Mouse (Mus musculus) kidney, postnatal 0 days (tissue): ENCODE results near the gene Gm37240. TPM values are rescaled to one million over a fixed set of nuclear protein-coding genes. Genes with fewer than 3 reads are reported as not detected.

Experiments used
- ATAC-seq: fragments of 200-750 bp; cut with Nextera tagmentation; replicated peaks from 2 replicates; pipeline ENCODE4 v1.8.0; 2017; ENCODE audit warnings: low read depth, moderate number of reproducible peaks, moderate TSS enrichment, moderate library complexity; ENCODE audit not compliant: low FRiP score
- DNase-seq: peaks from one replicate; pipeline ENCODE4 v3.0.0-alpha.2; 2016; ENCODE audit warnings: low spot score
- H3K27ac ChIP-seq: fragments of 300-500 bp; sonication (generic); 2 replicates; pipeline ENCODE4 v1.5.1; 2014; ENCODE audit warnings: mild to moderate bottlenecking
- H3K27me3 ChIP-seq: fragments of 300-500 bp; sonication (generic); 2 replicates; pipeline ENCODE4 v1.6.1; 2014; ENCODE audit warnings: low read length, mixed read lengths; ENCODE audit not compliant: insufficient read depth
- H3K36me3 ChIP-seq: fragments of 300-500 bp; sonication (generic); 2 replicates; pipeline ENCODE4 v1.6.1; 2014; ENCODE audit warnings: low read length, mixed read lengths; ENCODE audit not compliant: insufficient read depth
- H3K4me1 ChIP-seq: fragments of 300-500 bp; sonication (generic); replicated peaks from 2 replicates; pipeline ENCODE4 v1.6.1; 2014; ENCODE audit warnings: antibody characterized with exemption, low read length, mixed read lengths; ENCODE audit not compliant: insufficient read depth
- H3K4me2 ChIP-seq: fragments of 300-500 bp; sonication (generic); 2 replicates; pipeline ENCODE4 v1.6.1; 2014; ENCODE audit warnings: mild to moderate bottlenecking, low read length, moderate library complexity, mixed read lengths
- H3K4me3 ChIP-seq: fragments of 300-500 bp; sonication (generic); replicated peaks from 2 replicates; pipeline ENCODE4 v1.5.1; 2014; ENCODE audit warnings: low read depth, low read length
- H3K9ac ChIP-seq: fragments of 300-500 bp; sonication (generic); 2 replicates; pipeline ENCODE4 v1.6.1; 2014; ENCODE audit warnings: low read depth, low read length
- H3K9me3 ChIP-seq: fragments of 300-500 bp; sonication (generic); replicated peaks from 2 replicates; pipeline ENCODE4 v1.6.1; 2016; ENCODE audit warnings: low read length, inconsistent platforms, mixed read lengths
- CTCF ChIP-seq: IDR thresholded peaks from 2 replicates; pipeline ENCODE4 v1.5.1; 2016; ENCODE audit warnings: antibody characterized with exemption, low read depth, mild to moderate bottlenecking, moderate library complexity
- WGBS: fragments of 180-500 bp; shearing (Covaris S2); extraction: QIAGEN DNeasy Blood & Tissue Kit; methylation state at CpG from one replicate; pipeline ENCODE4 v1.1.7; 2014; 5-methylcytosine and 5-hydroxymethylcytosine counted together
- polyA plus RNA-seq: library from polyadenylated mRNA; unstranded; fragments of >200 nt; fragmentation: Nextera tagmentation; extraction: Ambion mirVana; gene quantifications from 2 replicates; pipeline ENCODE4 v1.2.1, GENCODE M21; 2015

Gm37240 gene
- polyA plus RNA-seq, 1 experiment from 2014 or later: 10.8 TPM

DNA sequence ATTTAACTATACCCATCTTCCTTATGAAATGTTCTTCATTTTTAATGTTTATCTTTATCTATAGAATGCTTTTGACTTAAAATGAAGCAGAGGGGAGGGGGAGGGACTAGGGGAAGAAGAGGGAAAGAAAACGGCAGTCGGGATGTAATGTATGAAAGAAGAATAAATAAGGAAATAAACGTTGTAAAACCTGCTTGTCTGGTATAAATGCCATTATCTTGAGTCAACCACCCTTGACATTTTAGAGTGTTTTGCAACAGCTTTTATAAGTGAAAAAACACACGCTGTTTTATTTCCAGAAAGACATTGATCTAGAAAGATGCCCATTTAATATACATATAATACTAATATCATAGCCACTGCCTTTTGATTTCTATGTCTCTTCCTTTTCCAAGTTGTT, 469.7 kb downstream of the Gm37240 start:
- Histone ChIP-seq H3K4me2 (no peak overlapping the region), H3K4me3 (no peak overlapping the region), H3K9me3 (no peaks in the 10 kb centered on the region), H3K27me3 (no peaks in the 10 kb centered on the region), H3K9ac (no peak overlapping the region), H3K36me3 (no peaks in the 10 kb centered on the region), H3K4me1 (no peaks in the 10 kb centered on the region), H3K27ac (no peak overlapping the region)
- WGBS: 70% methylated on average over 4 of the region's 4 CpGs
- no peak for TF ChIP-seq CTCF
- DNase-seq: no peak
- no peak for ATAC-seq

DNA sequence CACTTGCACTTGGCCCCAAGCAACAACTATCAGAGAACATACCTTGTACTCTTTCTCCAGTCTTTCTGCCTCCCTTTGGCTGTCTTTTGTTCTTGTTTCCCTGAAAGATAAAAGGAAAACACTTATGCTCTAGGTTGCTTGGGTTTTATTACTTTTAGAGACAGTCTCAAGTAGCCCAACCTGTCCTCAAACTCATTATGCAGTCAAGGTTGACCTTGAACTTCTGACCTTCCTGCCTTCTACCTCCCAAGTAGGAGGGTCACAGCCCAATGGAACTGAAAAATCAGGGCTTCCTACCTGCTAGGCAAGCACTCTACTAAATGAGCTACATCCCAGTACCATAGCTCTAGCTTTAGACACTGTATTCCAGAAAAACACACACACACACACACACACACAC, 488.5 kb downstream of the Gm37240 start:
- no peaks in the 10 kb centered on the region for H3K27me3 ChIP-seq
- no peak for ATAC-seq
- DNase-seq: no peak

DNA sequence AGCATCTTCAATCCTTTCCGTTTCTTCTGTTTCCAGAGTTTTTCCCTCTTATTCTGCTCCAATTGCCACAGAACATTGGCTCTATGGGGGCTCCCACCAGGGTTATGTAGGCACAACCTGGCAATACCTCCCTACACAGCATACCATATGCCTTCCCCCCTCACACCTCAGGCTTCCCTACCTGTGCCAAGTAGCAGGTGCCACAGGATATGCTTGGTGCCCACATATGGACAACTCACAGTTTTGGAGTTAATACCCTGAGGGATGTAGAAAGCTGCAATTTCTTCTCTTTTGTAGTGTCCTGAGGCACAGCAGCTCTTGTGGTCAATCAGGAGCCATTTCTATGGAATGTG, 488.9 kb downstream of the Gm37240 start:
- WGBS: 88% methylated on average over 1 of the region's 1 CpGs
- TF ChIP-seq CTCF: no peak
- Histone ChIP-seq H3K9ac (no peak overlapping the region), H3K9me3 (no peaks in the 10 kb centered on the region; the same call in 1 of the 2 replicates), H3K4me1 (no peaks in the 10 kb centered on the region), H3K36me3 (no peaks in the 10 kb centered on the region), H3K27ac (no peak overlapping the region), H3K27me3 (no peaks in the 10 kb centered on the region), H3K4me2 (no peak overlapping the region), H3K4me3 (no peak overlapping the region)
- ATAC-seq: no peak
- DNase-seq: no peak

More for the DNA sequence above, 488.5 kb downstream of the Gm37240 start:
- Histone ChIP-seq H3K4me1 (no peaks in the 10 kb centered on the region), H3K4me2 (no peak overlapping the region), H3K4me3 (no peak overlapping the region), H3K36me3 (no peaks in the 10 kb centered on the region), H3K27ac (no peak overlapping the region), H3K9ac (no peak overlapping the region), H3K9me3 (no peaks in the 10 kb centered on the region; the same call in 1 of the 2 replicates)
- no peak for TF ChIP-seq CTCF

- H3K4me2 ChIP-seq: no peak overlapping the region
- H3K27me3 ChIP-seq: no peaks in the 10 kb centered on the region
- no peaks in the 10 kb centered on the region; the same call in 1 of the 2 replicates for H3K9me3 ChIP-seq
- H3K4me1 ChIP-seq: no peaks in the 10 kb centered on the region
- H3K36me3 ChIP-seq: no peaks in the 10 kb centered on the region
- DNase-seq (no peak), ATAC-seq (no peak)
- H3K27ac ChIP-seq: no peak overlapping the region
- no peak overlapping the region for H3K9ac ChIP-seq
- no peak for TF ChIP-seq CTCF
- H3K4me3 ChIP-seq: no peak overlapping the region
These were observed 489.4 kb downstream of the Gm37240 start for GRCm38 (mm10) chr3:85397816-85398482.

- no peak overlapping the region for H3K4me2 ChIP-seq
- no peak for ATAC-seq
- no peak for DNase-seq
- TF ChIP-seq CTCF: no peak
- H3K4me3 ChIP-seq: no peak overlapping the region
- H3K9me3 ChIP-seq: no peaks in the 10 kb centered on the region; the same call in 1 of the 2 replicates
- H3K27ac ChIP-seq: no peak overlapping the region
- no peaks in the 10 kb centered on the region for H3K27me3 ChIP-seq
- H3K4me1 ChIP-seq: no peaks in the 10 kb centered on the region
- 93% methylated on average over 3 of the region's 3 CpGs for WGBS
- no peak overlapping the region for H3K9ac ChIP-seq
- H3K36me3 ChIP-seq: no peaks in the 10 kb centered on the region
These were observed 493.9 kb downstream of the Gm37240 start for GRCm38 (mm10) chr3:85393395-85393794.

GRCm38 (mm10) chr3:85391756-85392155, 495.6 kb downstream of the Gm37240 start:
- DNase-seq (no peak), ATAC-seq (no peak)
- H3K4me3 ChIP-seq: no peak overlapping the region
- H3K27me3 ChIP-seq: no peaks in the 10 kb centered on the region
- no peaks in the 10 kb centered on the region for H3K4me1 ChIP-seq
- no peaks in the 10 kb centered on the region; the same call in 1 of the 2 replicates for H3K9me3 ChIP-seq
- WGBS: 91% methylated on average over 6 of the region's 6 CpGs
- H3K4me2 ChIP-seq: no peak overlapping the region
- no peak overlapping the region for H3K27ac ChIP-seq
- TF ChIP-seq CTCF: no peak
- no peak overlapping the region for H3K9ac ChIP-seq
- no peaks in the 10 kb centered on the region for H3K36me3 ChIP-seq

- ATAC-seq (no peak), DNase-seq (no peak)
- H3K4me1 ChIP-seq: no peaks in the 10 kb centered on the region
- no peaks in the 10 kb centered on the region for H3K27me3 ChIP-seq
- H3K9me3 ChIP-seq: no peaks in the 10 kb centered on the region; the same call in 1 of the 2 replicates
- TF ChIP-seq CTCF: no peak
- H3K4me2 ChIP-seq: no peak overlapping the region
- H3K27ac ChIP-seq: no peak overlapping the region
- H3K4me3 ChIP-seq: no peak overlapping the region
- H3K9ac ChIP-seq: no peak overlapping the region
- 62% methylated on average over 2 of the region's 2 CpGs for WGBS
- no peaks in the 10 kb centered on the region for H3K36me3 ChIP-seq
These were observed 496.2 kb downstream of the Gm37240 start for GRCm38 (mm10) chr3:85391111-85391510.
